Mouse (Mus musculus) olfactory bulb, adult 2 months (tissue): ENCODE data around the gene Snx8. TPM values are rescaled to one million over a fixed set of nuclear protein-coding genes. Genes with fewer than 3 reads are reported as not detected.
"Not testable (repeated sequence)": the region's sequence is repeated elsewhere in the genome, so short reads cannot be mapped to it uniquely, and the experiment has no call there.

Experiments used
- H3K27ac ChIP-seq: fragments of 200-500 bp; 2 replicates; pipeline ENCODE4 v1.5.1; 2012; ENCODE audit warnings: low read depth, low read length; ENCODE audit not compliant: insufficient read depth
- H3K4me1 ChIP-seq: fragments of 200-500 bp; 2 replicates; pipeline ENCODE4 v1.6.1; 2012; ENCODE audit warnings: low read length; ENCODE audit not compliant: control insufficient read depth, insufficient read depth
- H3K4me3 ChIP-seq: fragments of 200-500 bp; 2 replicates; pipeline ENCODE4 v1.5.1; 2012; ENCODE audit warnings: mild to moderate bottlenecking, low read depth, low read length, moderate library complexity; ENCODE audit not compliant: insufficient read depth
- CTCF ChIP-seq: fragments of 200-500 bp; IDR thresholded peaks from 2 replicates; pipeline ENCODE4 v1.5.1; 2012; ENCODE audit warnings: low read depth, mild to moderate bottlenecking, low read length, moderate library complexity; ENCODE audit not compliant: insufficient read depth
- POLR2A ChIP-seq: fragments of 200-500 bp; IDR thresholded peaks from 2 replicates; pipeline ENCODE4 v1.6.1; 2012; ENCODE audit warnings: mild to moderate bottlenecking, low read depth, low read length, moderate library complexity; ENCODE audit not compliant: insufficient read depth
- WGBS: fragments of 180-500 bp; shearing (Covaris S2); methylation state at CpG from one replicate; pipeline ENCODE4 v1.1.7; 2018; 5-methylcytosine and 5-hydroxymethylcytosine counted together
- polyA plus RNA-seq: library from polyadenylated mRNA; stranded (reverse); fragments of >200 nt; gene quantifications from 2 replicates; pipeline ENCODE4 v1.2.4, GENCODE M21; 2012; ENCODE audit warnings: low replicate concordance; ENCODE audit not compliant: missing spikeins, insufficient read depth, insufficient read length

Gene Snx8
- polyA plus RNA-seq, 1 experiment: not detected

DNA sequence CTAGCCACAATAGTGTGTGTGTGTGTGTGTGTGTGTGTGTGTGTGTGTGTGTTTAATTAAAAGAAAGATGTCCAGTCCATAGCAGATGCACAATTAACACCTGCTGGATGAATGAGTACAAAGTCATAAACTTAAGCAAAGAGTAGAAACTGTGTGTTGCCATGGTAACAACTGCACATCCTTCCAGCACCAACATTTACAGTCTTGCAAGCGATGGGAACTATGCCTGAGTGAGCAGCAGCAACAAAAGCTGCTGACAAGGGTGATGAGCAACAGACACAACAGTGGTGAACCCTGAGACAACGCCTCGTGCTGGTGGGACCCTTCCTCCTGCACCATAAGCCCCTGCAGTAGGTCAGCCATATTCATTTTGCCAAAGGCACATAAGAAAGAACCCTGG is 14.8 kb downstream of the Snx8 start:
- H3K4me3 ChIP-seq: no peak overlapping the region
- WGBS: 35% methylated on average over 3 of the region's 3 CpGs
- TF ChIP-seq CTCF (no peak), POLR2A (no peak)

DNA sequence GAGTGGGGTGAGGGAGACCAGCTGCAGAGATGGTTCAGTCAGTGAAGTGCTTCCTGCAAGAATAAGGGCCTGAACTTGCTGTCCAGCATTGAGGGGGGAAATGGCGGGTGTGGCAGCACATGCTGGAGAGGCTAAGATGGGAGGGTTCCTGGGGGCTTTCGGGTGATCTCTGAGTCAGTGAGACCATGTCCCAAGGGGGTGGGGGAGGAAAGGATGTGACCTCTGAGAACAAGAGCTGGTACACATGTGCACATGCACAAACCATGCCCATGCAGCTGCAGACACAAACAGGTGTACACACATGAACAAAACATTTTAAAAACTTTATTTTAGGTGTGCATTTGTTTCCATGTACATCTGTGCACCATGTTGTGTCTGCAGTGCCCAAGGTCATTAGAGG is 15.4 kb downstream of the Snx8 start:
- TF ChIP-seq CTCF (no peak), POLR2A (no peak)
- H3K27ac ChIP-seq: no peak overlapping the region
- peaks cover 3% of the 10 kb centered on the region; the same call in 1 of the 2 replicates for H3K4me1 ChIP-seq
- WGBS: 90% methylated on average over 2 of the region's 2 CpGs
- no peak overlapping the region for H3K4me3 ChIP-seq

More for the DNA sequence above, 14.8 kb downstream of the Snx8 start:
- peaks cover 3% of the 10 kb centered on the region; the same call in 1 of the 2 replicates for H3K4me1 ChIP-seq
- no peak overlapping the region for H3K27ac ChIP-seq

DNA sequence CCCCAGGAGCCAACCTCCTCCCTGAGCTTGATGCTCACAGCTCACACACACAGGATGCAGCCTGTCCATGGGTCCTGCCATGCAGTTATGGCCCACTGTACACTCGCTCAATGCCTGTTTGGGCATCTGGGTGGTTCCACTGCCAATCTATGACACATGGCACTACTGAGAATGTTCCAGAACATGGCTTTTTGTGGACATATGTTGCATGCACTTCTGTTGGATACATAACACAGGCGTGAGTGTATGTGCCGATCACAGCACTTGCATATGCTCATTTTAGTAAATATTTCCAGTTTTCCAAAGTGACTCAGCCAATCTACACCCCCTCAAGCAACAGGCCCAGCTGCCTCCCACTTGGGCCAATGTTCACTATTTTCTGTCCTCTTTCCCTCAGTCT is 17.4 kb downstream of the Snx8 start:
- Histone ChIP-seq H3K4me1 (peaks cover 3% of the 10 kb centered on the region; the same call in 1 of the 2 replicates), H3K27ac (no peak overlapping the region), H3K4me3 (no peak overlapping the region)
- WGBS: 79% methylated on average over 3 of the region's 3 CpGs
- no peak for TF ChIP-seq CTCF
- no peak for TF ChIP-seq POLR2A

DNA sequence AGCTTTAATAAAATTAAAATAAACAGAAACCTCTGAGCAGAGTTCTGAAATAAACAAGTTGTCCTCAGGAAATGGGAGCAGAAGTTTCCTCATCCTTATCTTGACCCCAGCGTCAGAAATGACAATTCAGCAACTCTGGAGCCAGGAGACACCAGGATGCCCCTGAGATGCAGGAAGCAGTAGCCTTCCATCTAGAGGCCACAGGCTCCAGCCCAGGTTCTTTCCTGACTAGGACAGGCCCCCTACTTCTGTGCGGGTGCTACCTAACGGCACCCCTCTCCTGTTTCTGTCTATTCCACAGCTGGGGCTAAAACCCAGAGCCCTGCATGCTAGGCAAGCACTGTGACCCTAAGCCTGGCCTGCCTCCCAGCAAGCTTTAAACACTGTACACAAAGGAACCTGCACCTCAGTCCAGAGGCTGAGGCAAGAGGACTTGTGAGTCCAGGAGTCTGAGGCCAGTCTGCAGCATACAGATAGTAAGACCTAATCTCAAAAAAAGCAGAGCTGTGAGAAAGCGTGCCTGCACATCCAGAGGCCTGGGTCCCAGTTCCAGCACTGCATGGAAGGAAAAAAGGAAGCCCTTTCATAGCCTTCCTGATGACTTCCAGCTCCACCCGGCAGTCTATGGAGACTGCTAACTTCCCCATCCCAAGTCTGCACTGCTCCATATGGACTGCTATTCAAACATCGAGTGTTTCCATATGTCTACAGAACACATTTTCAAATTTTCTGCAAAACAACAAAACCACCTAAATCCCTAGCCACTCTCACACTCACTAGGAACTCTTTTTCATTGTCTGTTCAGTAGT is 18.4 kb downstream of the Snx8 start:
- Histone ChIP-seq H3K27ac (no peak overlapping the region), H3K4me3 (no peak overlapping the region), H3K4me1 (peaks cover 3% of the 10 kb centered on the region; the same call in 1 of the 2 replicates)
- TF ChIP-seq CTCF (no peak), POLR2A (no peak)
- 89% methylated on average over 6 of the region's 6 CpGs for WGBS

DNA sequence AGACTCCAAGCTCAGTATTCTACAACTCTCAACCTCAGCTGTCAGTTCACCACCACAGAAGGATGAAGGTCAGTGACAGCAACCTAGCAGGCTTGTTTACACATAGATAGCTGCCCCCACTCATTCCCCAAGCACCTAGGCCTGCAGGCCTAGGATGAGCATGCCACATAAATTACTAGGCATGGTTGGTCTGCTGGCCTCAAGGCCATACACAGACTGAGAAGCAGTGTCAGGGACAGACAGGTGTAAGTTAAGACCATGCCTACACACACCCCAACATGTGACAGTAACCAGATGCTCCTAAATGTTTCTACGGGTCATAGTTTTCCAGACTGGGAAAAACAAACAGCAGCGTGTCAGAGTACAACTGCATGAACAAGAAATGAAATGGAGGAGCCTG is 19.6 kb downstream of the Snx8 start:
- peaks cover 3% of the 10 kb centered on the region; the same call in 1 of the 2 replicates for H3K4me1 ChIP-seq
- no peak overlapping the region for H3K27ac ChIP-seq
- TF ChIP-seq POLR2A (no peak), CTCF (no peak)
- WGBS: 95% methylated on average over 2 of the region's 2 CpGs
- no peak overlapping the region for H3K4me3 ChIP-seq

DNA sequence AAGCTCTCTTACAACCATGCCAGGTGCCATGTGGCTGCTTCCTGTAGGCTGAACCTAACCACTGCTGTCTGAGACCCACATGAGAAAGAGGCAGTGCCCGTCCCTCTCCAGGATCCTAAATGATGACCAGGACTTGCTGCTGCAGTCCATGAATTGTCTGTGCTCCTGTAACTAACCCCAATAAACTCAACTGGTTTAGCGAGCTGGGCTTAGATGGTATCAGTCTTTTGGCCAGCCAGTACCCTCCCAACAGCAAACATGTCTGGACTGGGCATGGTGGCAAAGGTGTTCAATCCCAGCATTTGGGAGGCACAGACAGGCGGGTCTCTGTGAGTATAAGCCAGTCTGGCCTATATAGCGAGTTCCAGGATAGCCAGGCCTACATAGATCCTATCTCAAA is 20.1 kb downstream of the Snx8 start:
- peaks cover 3% of the 10 kb centered on the region; the same call in 1 of the 2 replicates for H3K4me1 ChIP-seq
- 95% methylated on average over 4 of the region's 4 CpGs for WGBS
- H3K4me3 ChIP-seq: no peak overlapping the region
- H3K27ac ChIP-seq: no peak overlapping the region
- TF ChIP-seq CTCF (no peak), POLR2A (no peak)

DNA sequence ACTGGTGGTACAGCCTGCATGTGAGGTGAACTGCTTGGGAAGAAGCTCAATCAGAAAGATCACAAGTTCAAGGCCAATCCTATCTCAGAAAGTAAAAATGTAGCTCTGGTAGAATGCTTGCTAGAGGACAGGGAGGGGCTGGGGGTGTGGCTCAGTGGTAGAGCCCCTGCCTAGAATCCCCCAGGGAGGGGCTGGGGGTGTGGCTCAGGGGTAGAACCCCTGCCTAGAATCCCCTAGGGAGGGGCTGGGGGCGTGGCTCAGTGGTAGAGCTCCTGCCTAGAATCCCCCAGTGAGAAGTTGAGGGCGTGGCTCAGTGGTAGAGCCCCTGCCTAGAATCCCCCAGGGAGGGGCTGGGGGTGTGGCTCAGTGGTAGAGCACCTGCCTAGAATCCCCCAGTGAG is 20.9 kb downstream of the Snx8 start:
- not testable (repeated sequence) for H3K4me3 ChIP-seq, H3K27ac ChIP-seq, H3K4me1 ChIP-seq
- 80% methylated on average over 2 of the region's 2 CpGs for WGBS

DNA sequence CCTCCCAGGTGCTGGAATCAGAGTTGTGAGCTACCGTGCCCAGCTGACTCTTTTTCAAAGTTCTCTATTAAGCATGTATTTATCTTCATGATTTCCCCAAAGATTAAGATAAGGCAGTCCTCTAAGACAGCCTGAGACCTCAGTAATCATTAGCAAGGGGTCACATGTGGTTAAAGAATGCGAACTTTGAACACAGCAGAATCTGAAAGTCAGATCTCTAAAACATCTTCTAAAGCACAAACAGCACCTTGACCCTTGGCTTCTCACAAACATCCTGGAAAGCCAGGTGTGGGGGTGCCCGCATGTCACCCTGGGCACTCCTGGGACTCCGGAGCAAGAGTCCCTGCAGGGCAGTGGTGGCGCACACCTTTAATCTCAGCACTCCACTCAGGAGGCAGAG is 24.6 kb downstream of the Snx8 start:
- no peak for TF ChIP-seq POLR2A
- TF ChIP-seq CTCF: no peak
- H3K27ac ChIP-seq: no peak overlapping the region
- H3K4me1 ChIP-seq: no peaks in the 10 kb centered on the region
- H3K4me3 ChIP-seq: no peak overlapping the region
- 97% methylated on average over 5 of the region's 5 CpGs for WGBS

DNA sequence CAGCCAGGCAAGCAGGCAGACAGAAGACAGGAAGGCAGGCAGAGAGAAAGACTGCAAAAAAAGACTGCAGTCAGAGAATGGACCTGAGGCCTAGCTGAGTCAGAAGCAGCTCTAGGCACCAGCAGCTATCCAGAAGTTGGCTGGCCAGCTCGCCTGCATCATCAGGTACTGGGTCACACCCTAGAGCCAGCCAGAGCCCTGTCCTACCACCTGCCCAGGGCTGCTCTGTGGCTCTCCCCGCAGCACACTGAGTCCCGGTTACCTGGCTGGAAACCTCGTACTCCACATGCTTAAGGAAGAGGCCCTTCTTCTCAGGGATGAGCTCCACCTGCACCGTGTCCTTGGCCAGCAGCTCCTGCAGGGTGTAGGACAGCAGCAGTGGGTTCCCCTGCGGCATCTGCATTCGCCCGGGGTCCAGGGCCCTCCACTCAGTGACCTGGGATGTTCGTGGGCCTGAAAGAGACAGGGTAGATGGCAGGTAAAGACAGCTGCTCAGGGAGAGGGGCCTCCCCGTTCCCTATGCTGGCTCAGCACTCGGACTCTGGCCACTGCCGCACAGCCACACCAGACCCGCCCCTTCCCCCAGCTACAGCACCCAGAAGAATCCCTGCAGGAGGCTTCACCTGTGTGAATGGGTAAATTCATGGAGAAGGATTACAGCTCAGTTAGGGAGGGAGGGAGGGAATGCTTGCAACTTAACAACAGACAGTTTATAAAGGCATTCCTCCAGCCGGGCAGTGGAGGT is 29.0 kb downstream of the Snx8 start:
- Histone ChIP-seq H3K4me1 (no peaks in the 10 kb centered on the region), H3K4me3 (no peak overlapping the region), H3K27ac (no peak overlapping the region)
- no peak for TF ChIP-seq POLR2A
- TF ChIP-seq CTCF: no peak
- 86% methylated on average over 14 of the region's 14 CpGs for WGBS
